Mouse (Mus musculus) spleen, adult 18-20 months (tissue): ENCODE results near the gene Selplg.
"Not testable (repeated sequence)": the region's sequence is repeated elsewhere in the genome, so short reads cannot be mapped to it uniquely, and the experiment has no call there.

Experiments
- DNase-seq, 2 experiments: peaks; one replicate each; pipeline ENCODE4 v3.0.0; 2022; ENCODE audit warnings: mixed read lengths in 2 of 2

The Selplg gene

GRCm38 (mm10) chr5:113818572-113818971 is 13.9 kb downstream of the Selplg start:
- DNase-seq: no peak

GRCm38 (mm10) chr5:113815638-113816152 is 16.7 kb downstream of the Selplg start:
- peak; percentile 53 to 83 for DNase-seq

GRCm38 (mm10) chr5:113815041-113815389 is 17.4 kb downstream of the Selplg start:
- no peak for DNase-seq

- DNase-seq: no peak
Measured at GRCm38 (mm10) chr5:113814111-113815040, 18.1 kb downstream of the Selplg start.

- no peak for DNase-seq
Measured at GRCm38 (mm10) chr5:113813608-113814007, 18.8 kb downstream of the Selplg start.

- DNase-seq: no peak
Measured at GRCm38 (mm10) chr5:113812638-113813037, 19.8 kb downstream of the Selplg start.

GRCm38 (mm10) chr5:113811824-113812420 is 20.5 kb downstream of the Selplg start:
- DNase-seq: not testable (repeated sequence)

GRCm38 (mm10) chr5:113810111-113810510 is 22.3 kb downstream of the Selplg start:
- no peak for DNase-seq

GRCm38 (mm10) chr5:113808177-113808576 is 24.3 kb downstream of the Selplg start:
- no peak for DNase-seq

GRCm38 (mm10) chr5:113807712-113808111 is 24.7 kb downstream of the Selplg start:
- DNase-seq: no peak

GRCm38 (mm10) chr5:113806414-113806813 is 26.0 kb downstream of the Selplg start:
- DNase-seq: no peak

GRCm38 (mm10) chr5:113805301-113805700 is 27.1 kb downstream of the Selplg start:
- DNase-seq: no peak

GRCm38 (mm10) chr5:113804395-113804966 is 28.0 kb downstream of the Selplg start:
- no peak for DNase-seq

- no peak for DNase-seq
Measured at GRCm38 (mm10) chr5:113800280-113800679, 32.2 kb downstream of the Selplg start, which contains the start of gene Tmem119. TSS of gene Tmem119 (minus strand) at chr5:113800516.

- DNase-seq: no peak
Measured at GRCm38 (mm10) chr5:113799691-113800090, 32.8 kb downstream of the Selplg start.

GRCm38 (mm10) chr5:113798525-113798924 is 33.9 kb downstream of the Selplg start:
- no peak for DNase-seq

- no peak for DNase-seq
Measured at GRCm38 (mm10) chr5:113797149-113797882, 35.1 kb downstream of the Selplg start.

- no peak for DNase-seq
Measured at GRCm38 (mm10) chr5:113796401-113797148, 35.9 kb downstream of the Selplg start.

GRCm38 (mm10) chr5:113791197-113792095 is 41.0 kb downstream of the Selplg start:
- DNase-seq: no peak

GRCm38 (mm10) chr5:113790453-113791196 is 41.8 kb downstream of the Selplg start:
- no peak for DNase-seq
